Mouse (Mus musculus) midbrain, embryonic 11.5 days (tissue): ENCODE data around the gene B3gnt5. TPM values are rescaled to one million over a fixed set of nuclear protein-coding genes. Genes with fewer than 3 reads are reported as not detected.
"Not testable (repeated sequence)": the region's sequence is repeated elsewhere in the genome, so short reads cannot be mapped to it uniquely, and the experiment has no call there.

Experiments used
- ATAC-seq: fragments of 200-750 bp; cut with Nextera tagmentation; 2 replicates; pipeline ENCODE4 v1.8.0; 2017; ENCODE audit warnings: moderate TSS enrichment, moderate library complexity; ENCODE audit not compliant: low FRiP score
- DNase-seq: peaks from one replicate; pipeline ENCODE4 v3.0.0; 2015; ENCODE audit warnings: low spot score; ENCODE audit errors: missing footprints
- H3K27ac ChIP-seq: fragments of 300-500 bp; sonication (generic); 2 replicates; pipeline ENCODE4 v1.5.1; 2014; ENCODE audit warnings: low read depth, low read length
- H3K27me3 ChIP-seq: fragments of 300-500 bp; sonication (generic); 2 replicates; pipeline ENCODE4 v1.6.1; 2014; ENCODE audit warnings: mild to moderate bottlenecking, low read length, moderate library complexity, mixed read lengths; ENCODE audit not compliant: control insufficient read depth, insufficient read depth
- H3K36me3 ChIP-seq: fragments of 300-500 bp; sonication (generic); 2 replicates; pipeline ENCODE4 v1.6.1; 2014; ENCODE audit warnings: mild to moderate bottlenecking, low read length, moderate library complexity, mixed read lengths; ENCODE audit not compliant: control insufficient read depth, insufficient read depth
- H3K4me1 ChIP-seq: fragments of 300-500 bp; sonication (generic); 2 replicates; pipeline ENCODE4 v1.6.1; 2014; ENCODE audit warnings: low read length; ENCODE audit not compliant: control insufficient read depth, insufficient read depth
- H3K4me2 ChIP-seq: fragments of 300-500 bp; sonication (generic); 2 replicates; pipeline ENCODE4 v1.6.1; 2014; ENCODE audit warnings: mild to moderate bottlenecking, moderate library complexity
- H3K4me3 ChIP-seq: fragments of 300-500 bp; sonication (generic); 2 replicates; pipeline ENCODE4 v1.5.1; 2014; ENCODE audit warnings: low read depth, low read length
- H3K9ac ChIP-seq: fragments of 300-500 bp; sonication (generic); 2 replicates; pipeline ENCODE4 v1.6.1; 2014; ENCODE audit warnings: low read length
- H3K9me3 ChIP-seq: fragments of 300-500 bp; sonication (generic); 2 replicates; pipeline ENCODE4 v1.6.1; 2016; ENCODE audit warnings: low read length; ENCODE audit not compliant: control insufficient read depth
- WGBS: fragments of 180-500 bp; shearing (Covaris S2); extraction: QIAGEN DNeasy Blood & Tissue Kit; methylation state at CpG from one replicate; pipeline ENCODE4 v1.1.7; 2014; 5-methylcytosine and 5-hydroxymethylcytosine counted together
- polyA plus RNA-seq: library from polyadenylated mRNA; unstranded; fragments of >200 nt; fragmentation: Nextera tagmentation; extraction: Ambion mirVana; gene quantifications from 2 replicates; pipeline ENCODE4 v1.2.1, GENCODE M21; 2014

B3gnt5 gene
- 54.1 and 60.5 TPM in 2 replicates for polyA plus RNA-seq

- ATAC-seq (peak; percentile 95), DNase-seq (peak; percentile 97)
- H3K4me2 ChIP-seq: peak within 1 kb of the TSS; percentile 67
- H3K4me3 ChIP-seq: peak within 1 kb of the TSS; percentile 61
- WGBS: under 1% methylated on average over 15 of the region's 15 CpGs
- H3K9ac ChIP-seq: peak within 1 kb of the TSS; percentile 93
- H3K36me3 ChIP-seq: no peaks in the 10 kb centered on the region; the same call in 1 of the 2 replicates
- no peaks in the 10 kb centered on the region for H3K27me3 ChIP-seq
- H3K4me1 ChIP-seq: peaks cover 8% of the 10 kb centered on the region
- H3K27ac ChIP-seq: peak within 1 kb of the TSS; percentile 70
- no peaks in the 10 kb centered on the region for H3K9me3 ChIP-seq
Measured at GRCm38 (mm10) chr16:19760074-19760473, at the start of gene B3gnt5. Gene B3gnt5, plus strand, starts transcription at chr16:19760208.

- no peaks in the 10 kb centered on the region for H3K9me3 ChIP-seq
- no peaks in the 10 kb centered on the region for H3K27me3 ChIP-seq
- no peak overlapping the region for H3K4me3 ChIP-seq
- no peak for ATAC-seq
- no peak for DNase-seq
- no peak overlapping the region for H3K4me2 ChIP-seq
- WGBS: 57% methylated on average over 2 of the region's 2 CpGs
- no peak overlapping the region for H3K9ac ChIP-seq
- H3K36me3 ChIP-seq: no peaks in the 10 kb centered on the region
- H3K4me1 ChIP-seq: no peaks in the 10 kb centered on the region
- no peak overlapping the region for H3K27ac ChIP-seq
Measured at GRCm38 (mm10) chr16:19720959-19721358, 39.0 kb upstream of the B3gnt5 start.

DNA sequence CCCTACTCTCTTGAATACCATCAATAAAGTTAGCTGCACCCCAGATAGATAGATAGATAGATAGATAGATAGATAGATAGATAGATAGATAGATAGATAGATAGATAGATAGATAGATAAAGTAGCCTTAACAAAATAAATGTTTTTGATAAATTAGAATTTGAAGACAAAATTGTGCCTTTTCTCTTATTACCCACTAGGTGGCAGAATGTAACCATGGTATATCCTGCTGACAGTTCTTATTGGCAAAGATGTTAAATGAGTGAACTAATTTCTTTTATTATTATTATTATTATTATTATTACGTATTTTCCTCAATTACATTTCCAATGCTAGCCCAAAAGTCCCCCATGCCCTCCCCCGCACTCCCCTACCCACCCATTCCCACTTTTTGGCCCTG lies 35.9 kb upstream of the B3gnt5 start:
- not testable (repeated sequence) for H3K4me1 ChIP-seq, H3K9me3 ChIP-seq, DNase-seq, ATAC-seq, H3K36me3 ChIP-seq, H3K4me3 ChIP-seq, H3K27ac ChIP-seq, H3K9ac ChIP-seq, H3K4me2 ChIP-seq, H3K27me3 ChIP-seq
- WGBS: 48% methylated on average over 2 of the region's 2 CpGs

DNA sequence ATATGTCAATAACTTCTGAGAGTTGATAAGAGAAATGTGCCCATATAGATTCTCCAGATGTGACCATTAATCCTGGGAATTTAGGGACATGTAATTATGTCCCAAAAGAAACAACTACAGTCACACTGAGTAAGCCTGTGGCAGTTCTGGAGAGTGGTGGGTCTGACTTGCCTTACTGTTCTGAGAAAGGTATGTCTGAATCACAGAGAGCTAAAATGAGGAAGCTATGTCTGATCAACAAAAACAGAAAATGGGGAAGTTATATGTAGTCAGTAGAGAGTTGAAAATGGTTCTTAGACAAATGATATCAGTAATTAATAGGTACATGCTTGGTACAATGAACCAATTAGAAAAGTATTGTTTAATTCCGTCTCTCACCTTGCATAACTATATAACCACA lies 27.1 kb upstream of the B3gnt5 start:
- H3K9me3 ChIP-seq: no peaks in the 10 kb centered on the region
- H3K9ac ChIP-seq: no peak overlapping the region
- WGBS: 89% methylated on average over 1 of the region's 1 CpGs
- H3K4me1 ChIP-seq: no peaks in the 10 kb centered on the region
- H3K36me3 ChIP-seq: no peaks in the 10 kb centered on the region
- H3K4me3 ChIP-seq: no peak overlapping the region
- no peak for ATAC-seq
- H3K27ac ChIP-seq: no peak overlapping the region
- no peak for DNase-seq
- H3K27me3 ChIP-seq: no peaks in the 10 kb centered on the region
- no peak overlapping the region for H3K4me2 ChIP-seq

- Histone ChIP-seq H3K27me3 (no peaks in the 10 kb centered on the region), H3K4me2 (peak overlapping the region; percentile 67), H3K4me3 (peak overlapping the region; percentile 61), H3K36me3 (peaks cover 6% of the 10 kb centered on the region), H3K9ac (peak overlapping the region; percentile 93), H3K9me3 (no peaks in the 10 kb centered on the region), H3K4me1 (peaks cover 8% of the 10 kb centered on the region), H3K27ac (peak overlapping the region; percentile 70)
- DNase-seq: peak; percentile 97
- peak; percentile 87 for ATAC-seq
- under 1% methylated on average over 61 of the region's 61 CpGs for WGBS
Measured at GRCm38 (mm10) chr16:19760505-19761496, 793 bp downstream of the B3gnt5 start.

- Histone ChIP-seq H3K27me3 (no peaks in the 10 kb centered on the region), H3K27ac (no peak overlapping the region), H3K36me3 (peaks cover 12% of the 10 kb centered on the region), H3K4me2 (peak overlapping the region; percentile 67), H3K9ac (peak overlapping the region; percentile 93), H3K4me3 (peak overlapping the region; percentile 61), H3K9me3 (no peaks in the 10 kb centered on the region), H3K4me1 (peaks cover 8% of the 10 kb centered on the region)
- DNase-seq: peak; percentile 86
- ATAC-seq: no peak
- 56% methylated on average over 1 of the region's 1 CpGs for WGBS
Measured at GRCm38 (mm10) chr16:19761691-19762090, 1.7 kb downstream of the B3gnt5 start.

GRCm38 (mm10) chr16:19766107-19766506 lies 6.1 kb downstream of the B3gnt5 start:
- 96% methylated on average over 3 of the region's 3 CpGs for WGBS
- no peaks in the 10 kb centered on the region for H3K27me3 ChIP-seq
- no peaks in the 10 kb centered on the region for H3K9me3 ChIP-seq
- no peak overlapping the region for H3K27ac ChIP-seq
- no peak overlapping the region for H3K4me2 ChIP-seq
- H3K4me3 ChIP-seq: no peak overlapping the region
- H3K9ac ChIP-seq: no peak overlapping the region
- H3K36me3 ChIP-seq: peaks cover 33% of the 10 kb centered on the region
- H3K4me1 ChIP-seq: peaks cover 8% of the 10 kb centered on the region
- ATAC-seq: no peak
- peak; percentile 59 for DNase-seq

GRCm38 (mm10) chr16:19768046-19768445 lies 8.0 kb downstream of the B3gnt5 start:
- H3K4me2 ChIP-seq: no peak overlapping the region
- 0 out of 2 replicates have a peak, but pooled peaks cover 2% of the 10 kb centered on the region for H3K4me1 ChIP-seq
- no peak overlapping the region for H3K4me3 ChIP-seq
- ATAC-seq: no peak
- H3K27me3 ChIP-seq: no peaks in the 10 kb centered on the region
- H3K27ac ChIP-seq: no peak overlapping the region
- no peaks in the 10 kb centered on the region for H3K9me3 ChIP-seq
- peaks cover 33% of the 10 kb centered on the region for H3K36me3 ChIP-seq
- no peak overlapping the region for H3K9ac ChIP-seq
- WGBS: 98% methylated on average over 5 of the region's 5 CpGs
- peak; percentile 44 for DNase-seq

GRCm38 (mm10) chr16:19772013-19772412 lies 12.0 kb downstream of the B3gnt5 start:
- Histone ChIP-seq H3K27ac (no peak overlapping the region), H3K27me3 (no peaks in the 10 kb centered on the region), H3K4me1 (no peaks in the 10 kb centered on the region), H3K4me2 (no peak overlapping the region), H3K9me3 (no peaks in the 10 kb centered on the region), H3K36me3 (peaks cover 19% of the 10 kb centered on the region), H3K4me3 (no peak overlapping the region), H3K9ac (no peak overlapping the region)
- DNase-seq (peak; percentile 72), ATAC-seq (no peak)
